Mouse (Mus musculus) kidney, adult 11 months (tissue): ENCODE results near the gene Cxcr4.
"Not testable (repeated sequence)": the region's sequence is repeated elsewhere in the genome, so short reads cannot be mapped to it uniquely, and the experiment has no call there.

Experiments
- DNase-seq: peaks from one replicate; pipeline ENCODE4 v3.0.0; 2022

The Cxcr4 gene

GRCm38 (mm10) chr1:128597209-128597782 is 5.2 kb upstream of the Cxcr4 start:
- no peak for DNase-seq

- no peak for DNase-seq
These were observed 3.4 kb upstream of the Cxcr4 start for GRCm38 (mm10) chr1:128595528-128595927.

- no peak for DNase-seq
These were observed 3.0 kb upstream of the Cxcr4 start for GRCm38 (mm10) chr1:128595105-128595420.

GRCm38 (mm10) chr1:128594353-128595104 is 2.4 kb upstream of the Cxcr4 start:
- DNase-seq = no peak

GRCm38 (mm10) chr1:128592961-128593501 is 938 bp upstream of the Cxcr4 start:
- no peak for DNase-seq

- peak; percentile 18 for DNase-seq
These were observed 327 bp downstream of the Cxcr4 start for GRCm38 (mm10) chr1:128591721-128592210.

GRCm38 (mm10) chr1:128590816-128591720 is 1.0 kb downstream of the Cxcr4 start:
- DNase-seq = no peak

- no peak for DNase-seq
These were observed 2.1 kb downstream of the Cxcr4 start for GRCm38 (mm10) chr1:128590011-128590410.

- DNase-seq = no peak
These were observed 2.6 kb downstream of the Cxcr4 start for GRCm38 (mm10) chr1:128589488-128589887.

GRCm38 (mm10) chr1:128588337-128588736 is 3.8 kb downstream of the Cxcr4 start:
- DNase-seq = no peak

- DNase-seq = no peak
These were observed 4.9 kb downstream of the Cxcr4 start for GRCm38 (mm10) chr1:128586928-128587780.

- DNase-seq = no peak
These were observed 5.7 kb downstream of the Cxcr4 start for GRCm38 (mm10) chr1:128586162-128586927.

- DNase-seq = no peak
These were observed 6.5 kb downstream of the Cxcr4 start for GRCm38 (mm10) chr1:128585396-128586161.

- not testable (repeated sequence) for DNase-seq
These were observed 7.4 kb downstream of the Cxcr4 start for GRCm38 (mm10) chr1:128584716-128585115.

- no peak for DNase-seq
These were observed 8.7 kb downstream of the Cxcr4 start for GRCm38 (mm10) chr1:128583279-128583872.

- DNase-seq = no peak
These were observed 11.8 kb downstream of the Cxcr4 start for GRCm38 (mm10) chr1:128580321-128580720.

- no peak for DNase-seq
These were observed 13.6 kb downstream of the Cxcr4 start for GRCm38 (mm10) chr1:128578454-128578853.

GRCm38 (mm10) chr1:128575096-128575495 is 17.0 kb downstream of the Cxcr4 start:
- DNase-seq = no peak

GRCm38 (mm10) chr1:128571033-128571432 is 21.1 kb downstream of the Cxcr4 start:
- DNase-seq = no peak

GRCm38 (mm10) chr1:128569992-128570648 is 22.0 kb downstream of the Cxcr4 start:
- DNase-seq = no peak
